Mouse (Mus musculus) testis, adult 2 months (tissue): ENCODE data around the gene Rcl1. TPM values are rescaled to one million over a fixed set of nuclear protein-coding genes. Genes with fewer than 3 reads are reported as not detected.

ENCODE experiments used
- H3K27ac ChIP-seq: fragments of 200-500 bp; 2 replicates; pipeline ENCODE4 v1.5.1; 2012; ENCODE audit warnings: low read depth, low read length; ENCODE audit not compliant: control insufficient read depth, insufficient read depth
- H3K27me3 ChIP-seq: fragments of 200-500 bp; 2 replicates; pipeline ENCODE4 v1.6.1; 2012; ENCODE audit warnings: mild to moderate bottlenecking, low read length, moderate library complexity; ENCODE audit not compliant: control insufficient read depth, insufficient read depth
- H3K36me3 ChIP-seq: fragments of 200-500 bp; 2 replicates; pipeline ENCODE4 v1.6.1; 2012; ENCODE audit warnings: mild to moderate bottlenecking, low read length; ENCODE audit not compliant: control insufficient read depth, insufficient read depth
- H3K4me1 ChIP-seq: fragments of 200-500 bp; 2 replicates; pipeline ENCODE4 v1.6.1; 2012; ENCODE audit warnings: low read length; ENCODE audit not compliant: control insufficient read depth, insufficient read depth
- H3K4me3 ChIP-seq: fragments of 200-500 bp; 2 replicates; pipeline ENCODE4 v1.5.1; 2012; ENCODE audit warnings: low read depth, mild to moderate bottlenecking, low read length, moderate library complexity, mixed read lengths; ENCODE audit not compliant: control insufficient read depth
- CTCF ChIP-seq: fragments of 200-500 bp; IDR thresholded peaks from 2 replicates; pipeline ENCODE4 v1.5.1; 2012; ENCODE audit warnings: low read depth, mild to moderate bottlenecking, inconsistent platforms, low read length, moderate library complexity; ENCODE audit not compliant: control insufficient read depth, insufficient read depth, insufficient replicate concordance
- POLR2A ChIP-seq: fragments of 200-500 bp; IDR thresholded peaks from 2 replicates; pipeline ENCODE4 v1.6.1; 2012; ENCODE audit warnings: low read depth, mild to moderate bottlenecking, inconsistent platforms, low read length, moderate library complexity; ENCODE audit not compliant: control insufficient read depth
- polyA plus RNA-seq: library from polyadenylated mRNA; depleted of rRNA; stranded (reverse); fragments of >200 nt; gene quantifications from 2 replicates; pipeline ENCODE4 v1.2.3, GENCODE M21; 2012; rRNA removed

The Rcl1 gene
- polyA plus RNA-seq, result 4.7 and 5.8 TPM in 2 replicates

DNA sequence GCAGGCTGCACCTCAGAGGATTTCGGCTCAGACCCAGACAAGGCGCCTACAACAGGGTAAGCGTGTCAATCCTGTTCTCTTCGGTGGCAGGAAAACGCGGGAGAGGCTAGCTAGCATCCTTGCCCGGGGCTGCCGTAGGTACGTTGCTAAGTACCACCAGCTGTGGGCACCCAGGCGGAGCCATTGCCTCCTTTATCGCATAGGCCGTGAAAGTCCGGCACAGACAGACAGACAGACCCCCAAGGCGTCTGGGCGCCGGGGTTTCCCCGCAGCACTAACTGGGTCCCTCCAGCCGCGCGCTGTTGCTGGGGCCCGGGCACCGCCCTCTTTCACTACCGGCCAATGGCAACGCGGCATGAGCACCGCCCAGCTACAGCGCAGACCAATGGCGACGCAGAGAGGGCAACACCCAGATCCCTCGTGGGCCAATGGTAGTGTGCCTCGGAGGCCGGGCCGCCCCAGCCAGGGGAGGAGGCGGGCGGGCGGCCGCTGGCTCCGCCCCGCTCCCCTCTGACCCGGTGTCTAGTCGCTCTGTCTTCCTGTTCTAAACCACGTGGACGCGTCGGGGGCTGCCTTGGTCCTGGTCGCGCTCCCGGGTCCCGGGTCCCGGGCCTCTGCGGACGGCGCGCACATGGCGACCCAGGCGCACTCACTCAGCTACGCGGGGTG lies at the start of gene Rcl1:
Rcl1 (plus strand) TSS at position 502 of the 669 bp plus-strand sequence.
- TF ChIP-seq CTCF (no peak), POLR2A (peak; percentile 68; the same call in 1 of the 2 replicates)
- Histone ChIP-seq H3K36me3 (no peaks in the 10 kb centered on the region), H3K27me3 (no peaks in the 10 kb centered on the region), H3K4me3 (peak within 1 kb of the TSS; percentile 94), H3K27ac (no peak within 1 kb of the TSS; the same call in 1 of the 2 replicates), H3K4me1 (peaks cover 2% of the 10 kb centered on the region; the same call in 1 of the 2 replicates)

DNA sequence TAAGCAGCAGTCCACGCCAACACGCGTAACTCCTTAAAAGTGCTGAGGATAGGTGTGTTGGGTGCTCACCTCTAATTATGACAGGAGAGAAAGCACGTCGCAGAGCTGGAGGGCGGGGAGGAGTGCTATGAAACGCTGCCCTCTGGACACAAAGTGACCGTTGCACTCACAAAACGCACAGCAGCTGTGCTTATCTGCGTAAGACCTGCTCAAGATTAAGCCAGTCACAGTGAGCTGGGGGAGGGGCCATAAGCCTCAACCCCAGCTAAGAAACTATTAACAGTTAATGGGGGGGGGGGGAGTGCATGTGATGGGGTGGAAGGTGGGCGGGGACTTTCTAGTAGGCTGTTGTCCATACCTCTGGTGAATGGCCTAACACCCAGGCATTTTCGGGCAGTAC lies 48.4 kb upstream of the Rcl1 start:
- Histone ChIP-seq H3K27ac (no peak overlapping the region), H3K4me1 (peaks cover 9% of the 10 kb centered on the region), H3K4me3 (no peak overlapping the region), H3K36me3 (no peaks in the 10 kb centered on the region), H3K27me3 (no peaks in the 10 kb centered on the region)
- TF ChIP-seq CTCF (no peak), POLR2A (no peak)

DNA sequence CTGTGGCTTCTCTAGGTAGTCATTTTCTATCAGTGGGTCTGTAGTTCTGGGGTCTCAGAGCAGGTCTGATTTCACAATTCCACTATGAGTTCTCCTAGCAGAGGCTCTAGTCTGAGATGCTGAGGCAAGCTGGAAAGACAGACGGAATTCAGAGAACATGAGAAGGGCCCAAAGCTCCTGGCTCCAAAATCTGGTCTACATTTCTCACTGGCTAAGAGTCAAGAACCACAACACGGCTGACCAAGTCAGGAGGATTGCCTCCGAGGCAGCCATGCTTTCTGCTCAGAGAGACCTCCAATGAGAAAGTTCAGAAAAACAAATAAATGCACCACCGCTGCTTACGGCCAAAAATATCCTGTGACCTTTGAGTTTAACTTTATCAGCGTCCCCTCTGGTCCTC lies 46.6 kb upstream of the Rcl1 start:
- H3K4me1 ChIP-seq, result no peaks in the 10 kb centered on the region
- H3K27me3 ChIP-seq, result no peaks in the 10 kb centered on the region
- TF ChIP-seq POLR2A (no peak), CTCF (no peak)
- H3K27ac ChIP-seq, result no peak overlapping the region
- no peaks in the 10 kb centered on the region for H3K36me3 ChIP-seq
- H3K4me3 ChIP-seq, result no peak overlapping the region

DNA sequence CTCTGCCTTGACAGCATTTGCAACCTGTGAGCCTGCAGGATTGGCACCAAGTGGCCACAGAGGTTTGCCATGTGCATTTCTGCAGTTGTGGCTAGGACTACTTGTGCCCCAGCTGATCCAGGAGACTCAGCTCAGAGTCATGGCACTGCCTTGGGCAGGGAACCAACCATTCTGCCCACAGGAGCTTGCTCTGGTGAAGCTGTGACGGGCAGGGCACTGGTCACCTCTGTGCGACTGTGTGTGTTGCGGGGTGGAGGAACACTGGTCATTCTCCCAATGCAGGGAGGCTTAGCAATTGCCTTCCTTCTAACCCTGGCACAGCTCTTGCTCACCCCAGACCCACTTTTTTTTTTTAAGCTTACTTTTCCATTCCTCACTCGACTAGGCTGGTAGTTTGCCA lies 45.7 kb upstream of the Rcl1 start:
- Histone ChIP-seq H3K27me3 (no peaks in the 10 kb centered on the region), H3K4me1 (no peaks in the 10 kb centered on the region), H3K4me3 (no peak overlapping the region), H3K36me3 (no peaks in the 10 kb centered on the region), H3K27ac (no peak overlapping the region)
- TF ChIP-seq CTCF, result no peak
- TF ChIP-seq POLR2A, result no peak

DNA sequence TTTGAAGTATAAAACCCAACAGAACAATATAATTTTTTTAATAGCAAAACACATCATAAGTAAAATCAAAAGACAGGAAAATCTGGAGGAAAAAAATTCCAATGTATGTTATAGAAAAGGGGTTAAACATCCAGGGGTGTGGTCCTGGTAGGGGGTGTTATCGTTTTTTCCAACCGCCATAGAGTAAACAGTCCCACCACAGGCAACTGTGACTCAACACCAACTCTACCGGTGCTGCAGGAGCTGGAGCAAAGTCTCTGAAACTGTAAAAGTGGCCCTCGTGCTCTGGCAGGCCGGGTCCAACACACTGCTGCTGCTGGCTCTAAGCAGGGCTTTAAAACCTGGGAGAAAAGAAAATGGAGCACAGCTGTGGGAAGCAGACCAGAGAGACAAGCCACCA lies 42.4 kb upstream of the Rcl1 start:
- no peak for TF ChIP-seq POLR2A
- no peak for TF ChIP-seq CTCF
- Histone ChIP-seq H3K4me3 (no peak overlapping the region), H3K27ac (no peak overlapping the region), H3K4me1 (no peaks in the 10 kb centered on the region), H3K36me3 (no peaks in the 10 kb centered on the region), H3K27me3 (no peaks in the 10 kb centered on the region)

DNA sequence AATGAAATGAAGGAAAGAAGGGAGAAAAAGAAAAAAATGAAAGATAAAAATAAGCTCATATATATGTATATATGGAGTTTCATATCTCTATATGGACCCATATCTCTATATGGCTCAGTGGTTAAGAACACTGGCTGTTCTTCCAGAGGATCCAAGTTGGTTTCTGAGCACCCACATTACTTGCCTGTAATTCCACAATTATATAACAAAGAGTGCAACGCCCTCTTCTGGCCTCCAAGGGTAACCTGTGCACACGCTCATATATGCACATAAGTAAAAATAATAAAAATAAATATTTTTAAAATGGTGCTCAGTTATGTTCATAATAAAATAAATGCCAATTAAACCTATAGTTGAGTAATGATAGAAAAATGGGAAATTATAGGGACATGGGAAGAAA lies 41.5 kb upstream of the Rcl1 start:
- Histone ChIP-seq H3K4me3 (no peak overlapping the region), H3K4me1 (peaks cover 4% of the 10 kb centered on the region), H3K36me3 (no peaks in the 10 kb centered on the region), H3K27ac (no peak overlapping the region), H3K27me3 (no peaks in the 10 kb centered on the region)
- TF ChIP-seq CTCF, result no peak
- TF ChIP-seq POLR2A, result no peak

DNA sequence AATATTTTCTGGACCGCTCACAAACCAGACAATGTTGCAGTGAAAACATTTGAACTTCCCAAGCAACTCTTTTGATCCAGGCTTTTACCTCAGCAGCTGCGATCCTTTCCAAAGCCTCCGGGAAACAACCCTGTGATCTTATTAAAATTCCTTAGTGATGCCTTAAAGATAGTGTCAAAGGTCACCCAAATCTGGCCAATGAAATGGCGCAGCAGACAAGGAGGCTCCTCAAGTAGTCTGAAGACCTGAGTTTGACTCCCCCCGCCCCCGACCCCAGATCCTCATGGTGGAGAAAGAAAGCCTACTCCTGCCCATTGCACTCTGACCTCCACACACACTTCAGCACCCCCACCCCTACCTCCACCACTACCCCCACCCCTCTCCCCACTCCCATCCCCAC lies 40.9 kb upstream of the Rcl1 start:
- Histone ChIP-seq H3K36me3 (no peaks in the 10 kb centered on the region), H3K4me3 (no peak overlapping the region), H3K27me3 (no peaks in the 10 kb centered on the region), H3K4me1 (peaks cover 4% of the 10 kb centered on the region), H3K27ac (no peak overlapping the region)
- no peak for TF ChIP-seq POLR2A
- no peak for TF ChIP-seq CTCF
